Mouse (Mus musculus) MEL (cell line): ENCODE measurements around the gene Aplf. TPM values are rescaled to one million over a fixed set of nuclear protein-coding genes. Genes with fewer than 3 reads are reported as not detected.

ENCODE experiments used
- DNase-seq: peaks from one replicate; pipeline ENCODE4 v3.0.0; 2011; ENCODE audit warnings: low read depth, low spot score
- H3K27ac ChIP-seq: 2 replicates; pipeline ENCODE4 v1.5.1; 2012; ENCODE audit warnings: low read depth, mild to moderate bottlenecking, control low read depth, low read length, moderate library complexity; ENCODE audit not compliant: control insufficient read depth
- H3K27me3 ChIP-seq, 2 experiments: fragments of 150-350 bp in 1 of 2; sonication (generic) in 1 of 2; 2 replicates each; pipeline ENCODE4 v1.6.1; 2012; ENCODE audit warnings: low read length in 2 of 2, mild to moderate bottlenecking in 2 of 2, improper control_type of control experiment in 1 of 2, moderate library complexity in 1 of 2; ENCODE audit not compliant: insufficient read depth in 2 of 2, control insufficient read depth in 1 of 2
- H3K36me3 ChIP-seq, 2 experiments: 2 replicates each; pipeline ENCODE4 v1.6.1; 2012 to 2014; ENCODE audit warnings: low read length in 2 of 2, improper control_type of control experiment in 1 of 2, inconsistent platforms in 1 of 2, mild to moderate bottlenecking in 1 of 2; ENCODE audit not compliant: insufficient read depth in 2 of 2, control insufficient read depth in 1 of 2
- H3K4me1 ChIP-seq, 2 experiments: fragments of 150-350 bp in 1 of 2; sonication (generic) in 1 of 2; 2 replicates each; pipeline ENCODE4 v1.6.1; 2012; ENCODE audit warnings: low read length in 2 of 2, improper control_type of control experiment in 1 of 2, mild to moderate bottlenecking in 1 of 2; ENCODE audit not compliant: insufficient read depth in 2 of 2, control insufficient read depth in 1 of 2
- H3K4me3 ChIP-seq, 2 experiments: fragments of 150-350 bp in 1 of 2; sonication (generic) in 1 of 2; 2 replicates each; pipeline ENCODE4 v1.5.1; 2012; ENCODE audit warnings: low read depth in 2 of 2, low read length in 2 of 2, mild to moderate bottlenecking in 2 of 2, moderate library complexity in 2 of 2, control low read depth in 1 of 2, improper control_type of control experiment in 1 of 2; ENCODE audit not compliant: control insufficient read depth in 1 of 2, insufficient read depth in 1 of 2
- H3K79me2 ChIP-seq: 2 replicates; pipeline ENCODE4 v1.6.1; 2012; ENCODE audit warnings: mild to moderate bottlenecking, low read length, moderate library complexity; ENCODE audit not compliant: control insufficient read depth, poor library complexity, insufficient read depth
- H3K9ac ChIP-seq: 2 replicates; pipeline ENCODE4 v1.6.1; 2012; ENCODE audit warnings: low read depth, mild to moderate bottlenecking, control low read depth, low read length, moderate library complexity; ENCODE audit not compliant: control insufficient read depth, poor library complexity, severe bottlenecking
- H3K9me3 ChIP-seq: fragments of 150-350 bp; sonication (generic); replicated peaks from 2 replicates; pipeline ENCODE4 v1.6.1; 2012; ENCODE audit warnings: mild to moderate bottlenecking, low read length, improper control_type of control experiment, moderate library complexity; ENCODE audit not compliant: insufficient read depth
- BHLHE40 ChIP-seq: IDR thresholded peaks from 2 replicates; pipeline ENCODE4 v1.6.1; 2012; ENCODE audit warnings: low read depth, mild to moderate bottlenecking, inconsistent platforms, low read length, improper control_type of control experiment, borderline replicate concordance
- CHD1 ChIP-seq: IDR thresholded peaks from 2 replicates; pipeline ENCODE4 v1.6.1; 2012; ENCODE audit warnings: low read depth, mild to moderate bottlenecking, inconsistent platforms, low read length, improper control_type of control experiment
- CHD2 ChIP-seq: IDR thresholded peaks from 2 replicates; pipeline ENCODE4 v1.6.1; 2011; ENCODE audit warnings: low read length, improper control_type of control experiment
- CTCF ChIP-seq, 3 experiments: IDR thresholded peaks in 2 of 3; conservative IDR thresholded peaks in 1 of 3; 2 replicates each; pipeline ENCODE4 v1.5.1; 2011 to 2012; ENCODE audit warnings: low read length in 3 of 3, low read depth in 2 of 3, mild to moderate bottlenecking in 2 of 3, improper control_type of control experiment in 1 of 3, inconsistent platforms in 1 of 3, mixed read lengths in 1 of 3, moderate library complexity in 1 of 3; ENCODE audit not compliant: control insufficient read depth in 1 of 3, insufficient read depth in 1 of 3, poor library complexity in 1 of 3, severe bottlenecking in 1 of 3
- E2F4 ChIP-seq: IDR thresholded peaks from 2 replicates; pipeline ENCODE4 v1.6.1; 2011; ENCODE audit warnings: low read depth, low read length, improper control_type of control experiment, borderline replicate concordance
- ELF1 ChIP-seq: IDR thresholded peaks from 2 replicates; pipeline ENCODE4 v1.6.1; 2014; ENCODE audit warnings: low read depth, mild to moderate bottlenecking, inconsistent platforms, low read length, improper control_type of control experiment, moderate library complexity
- EP300 ChIP-seq, 2 experiments: IDR thresholded peaks; 2 replicates each; pipeline ENCODE4 v1.6.1; 2011; ENCODE audit warnings: improper control_type of control experiment in 2 of 2, low read length in 2 of 2, low read depth in 1 of 2, mild to moderate bottlenecking in 1 of 2
- ETS1 ChIP-seq: IDR thresholded peaks from 2 replicates; pipeline ENCODE4 v1.6.1; 2012; ENCODE audit warnings: low read depth, mild to moderate bottlenecking, inconsistent platforms, low read length, improper control_type of control experiment, moderate library complexity
- GABPA ChIP-seq: IDR thresholded peaks from 2 replicates; pipeline ENCODE4 v1.6.1; 2012; ENCODE audit warnings: low read depth, mild to moderate bottlenecking, inconsistent platforms, low read length, improper control_type of control experiment, moderate library complexity
- GATA1 ChIP-seq: IDR thresholded peaks from 2 replicates; pipeline ENCODE4 v1.6.1; 2011; ENCODE audit warnings: low read depth, low read length, improper control_type of control experiment
- HCFC1 ChIP-seq: IDR thresholded peaks from 2 replicates; pipeline ENCODE4 v1.6.1; 2012; ENCODE audit warnings: low read depth, mild to moderate bottlenecking, inconsistent platforms, low read length, improper control_type of control experiment, moderate library complexity
- JUND ChIP-seq: IDR thresholded peaks from 2 replicates; pipeline ENCODE4 v1.6.1; 2011; ENCODE audit warnings: low read depth, mild to moderate bottlenecking, improper control_type of control experiment, low read length
- KAT2A ChIP-seq: conservative IDR thresholded peaks from 2 replicates; pipeline ENCODE4 v1.6.1; 2012; ENCODE audit warnings: low read depth, low read length, improper control_type of control experiment, inconsistent platforms
- MAFK ChIP-seq: IDR thresholded peaks from 2 replicates; pipeline ENCODE4 v1.6.1; 2011; ENCODE audit warnings: low read depth, mild to moderate bottlenecking, low read length, improper control_type of control experiment, borderline replicate concordance
- MAX ChIP-seq: IDR thresholded peaks from 2 replicates; pipeline ENCODE4 v1.6.1; 2011; ENCODE audit warnings: low read length, improper control_type of control experiment
- MAZ ChIP-seq: IDR thresholded peaks from 2 replicates; pipeline ENCODE4 v1.6.1; 2012; ENCODE audit warnings: low read depth, mild to moderate bottlenecking, inconsistent platforms, low read length, improper control_type of control experiment
- MEF2A ChIP-seq: IDR thresholded peaks from 2 replicates; pipeline ENCODE4 v1.6.1; 2014; ENCODE audit warnings: low read depth, mild to moderate bottlenecking, inconsistent platforms, low read length, improper control_type of control experiment; ENCODE audit not compliant: poor library complexity, insufficient replicate concordance, severe bottlenecking; ENCODE audit errors: extremely low read depth
- MYB ChIP-seq: IDR thresholded peaks from 2 replicates; pipeline ENCODE4 v1.6.1; 2011; ENCODE audit warnings: mild to moderate bottlenecking, low read depth, low read length, improper control_type of control experiment
- MYC ChIP-seq: IDR thresholded peaks from 2 replicates; pipeline ENCODE4 v1.6.1; 2011; ENCODE audit warnings: low read depth, mild to moderate bottlenecking, low read length, improper control_type of control experiment, moderate library complexity
- NELFE ChIP-seq: IDR thresholded peaks from 2 replicates; pipeline ENCODE4 v1.6.1; 2011; ENCODE audit warnings: low read depth, low read length, improper control_type of control experiment
- NRF1 ChIP-seq: IDR thresholded peaks from 2 replicates; pipeline ENCODE4 v1.6.1; 2014; ENCODE audit warnings: low read depth, mild to moderate bottlenecking, inconsistent platforms, low read length, improper control_type of control experiment, moderate library complexity; ENCODE audit not compliant: poor library complexity, insufficient read depth, severe bottlenecking
- POLR2AphosphoS2 ChIP-seq: IDR thresholded peaks from 2 replicates; pipeline ENCODE4 v1.6.1; 2011; ENCODE audit warnings: low read length, improper control_type of control experiment
- RAD21 ChIP-seq: IDR thresholded peaks from 2 replicates; pipeline ENCODE4 v1.6.1; 2011; ENCODE audit warnings: mild to moderate bottlenecking, low read depth, low read length, improper control_type of control experiment
- RCOR1 ChIP-seq: IDR thresholded peaks from 2 replicates; pipeline ENCODE4 v1.6.1; 2012; ENCODE audit warnings: low read depth, mild to moderate bottlenecking, inconsistent platforms, low read length, improper control_type of control experiment
- SMC3 ChIP-seq: IDR thresholded peaks from 2 replicates; pipeline ENCODE4 v1.6.1; 2011; ENCODE audit warnings: low read depth, low read length, improper control_type of control experiment
- TAL1 ChIP-seq: IDR thresholded peaks from 2 replicates; pipeline ENCODE4 v1.6.1; 2012; ENCODE audit warnings: mild to moderate bottlenecking, inconsistent platforms, low read length, moderate library complexity, mixed read lengths
- TCF12 ChIP-seq: IDR thresholded peaks from 2 replicates; pipeline ENCODE4 v1.6.1; 2014; ENCODE audit warnings: low read depth, mild to moderate bottlenecking, inconsistent platforms, low read length, improper control_type of control experiment, moderate library complexity
- UBTF ChIP-seq: IDR thresholded peaks from 2 replicates; pipeline ENCODE4 v1.6.1; 2012; ENCODE audit warnings: low read depth, mild to moderate bottlenecking, inconsistent platforms, low read length, improper control_type of control experiment, moderate library complexity, borderline replicate concordance; ENCODE audit not compliant: insufficient read depth
- USF2 ChIP-seq, 2 experiments: IDR thresholded peaks; 2 replicates each; pipeline ENCODE4 v1.6.1; 2011 to 2012; ENCODE audit warnings: improper control_type of control experiment in 2 of 2, low read length in 2 of 2, borderline replicate concordance in 1 of 2, inconsistent platforms in 1 of 2, low read depth in 1 of 2, mild to moderate bottlenecking in 1 of 2; ENCODE audit not compliant: insufficient read depth in 1 of 2
- ZC3H11A ChIP-seq: IDR thresholded peaks from 2 replicates; pipeline ENCODE4 v1.6.1; 2012; ENCODE audit warnings: low read depth, mild to moderate bottlenecking, inconsistent platforms, low read length, improper control_type of control experiment
- ZKSCAN1 ChIP-seq: IDR thresholded peaks from 2 replicates; pipeline ENCODE4 v1.6.1; 2012; ENCODE audit warnings: low read depth, mild to moderate bottlenecking, inconsistent platforms, low read length, improper control_type of control experiment, moderate library complexity
- ZMIZ1 ChIP-seq: IDR thresholded peaks from 2 replicates; pipeline ENCODE4 v1.6.1; 2012; ENCODE audit warnings: low read depth, mild to moderate bottlenecking, inconsistent platforms, low read length, improper control_type of control experiment, moderate library complexity
- ZNF384 ChIP-seq: IDR thresholded peaks from 2 replicates; pipeline ENCODE4 v1.6.1; 2012; ENCODE audit warnings: low read depth, mild to moderate bottlenecking, inconsistent platforms, low read length, improper control_type of control experiment
- polyA plus RNA-seq, 2 experiments: library from polyadenylated mRNA; stranded (reverse) in 1 of 2; unstranded in 1 of 2; fragments of >175 nt in 1 of 2; fragments of >200 nt in 1 of 2; gene quantifications; 2 replicates each; pipeline versions ENCODE4 v1.2.1 to v1.2.4; 2012; ENCODE audit warnings: low replicate concordance in 2 of 2, low read depth in 1 of 2; ENCODE audit not compliant: insufficient read length in 2 of 2, insufficient read depth in 1 of 2, missing spikeins in 1 of 2
- total RNA-seq: library from RNA; depleted of rRNA; stranded (reverse); fragments of 300-350 nt; gene quantifications from 2 replicates; pipeline ENCODE4 v1.2.3, GENCODE M21; 2012

The Aplf gene
- total and polyA plus RNA-seq, 3 experiments = 12.6 to 20.3 TPM; not detected in 1

DNA sequence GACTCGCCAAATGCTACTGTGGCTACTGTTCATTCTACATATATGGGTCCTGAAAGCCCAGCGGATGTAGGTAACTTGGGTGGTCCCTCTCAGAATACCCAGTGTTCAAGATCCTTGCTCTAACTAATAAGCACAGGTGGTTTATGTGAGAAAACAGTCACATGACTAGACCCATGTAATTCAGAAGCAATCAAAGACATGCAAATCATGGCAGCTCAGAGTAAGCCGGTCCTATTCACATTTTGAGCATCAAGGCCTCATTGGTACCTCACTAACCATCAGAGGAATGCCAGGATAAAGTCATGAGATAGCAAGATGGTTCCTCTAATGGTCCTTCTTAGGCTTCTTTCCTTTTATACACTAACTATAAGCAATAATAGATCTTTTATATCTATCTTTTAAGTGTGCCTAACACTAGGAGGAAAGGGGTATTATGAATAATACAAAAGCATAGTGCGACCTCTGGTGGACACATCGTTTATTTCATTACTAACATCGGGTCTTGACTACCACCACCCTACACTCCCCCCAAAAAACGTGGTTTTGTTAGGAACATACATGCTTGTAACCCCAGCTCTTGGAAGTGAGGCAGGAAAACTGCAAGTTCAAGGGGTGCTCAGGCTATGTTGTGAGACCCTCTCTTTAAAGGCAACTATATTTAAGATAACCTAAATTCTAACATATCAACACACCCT is 2.0 kb downstream of the Aplf start (continued):
- TF ChIP-seq ZKSCAN1 (no peak), SMC3 (peak; percentile 77), MAZ (no peak)
- TF ChIP-seq, all 39 proteins: peak for 11

GRCm38 (mm10) chr6:87668733-87669132 is 3.3 kb downstream of the Aplf start:
- peak; percentile 83 for DNase-seq
- peaks cover 7% of the 10 kb centered on the region for H3K79me2 ChIP-seq
- H3K9me3 ChIP-seq = no peaks in the 10 kb centered on the region
- H3K36me3 ChIP-seq = peaks cover 0 to 41% of the 10 kb centered on the region in 2 experiments; a peak in 2 of 4 replicates
- H3K4me1 ChIP-seq = peaks cover 15 to 26% of the 10 kb centered on the region in 2 experiments
- peak overlapping the region; percentile 98 for H3K27ac ChIP-seq
- peak overlapping the region; percentile 58 for H3K9ac ChIP-seq
- no peaks in the 10 kb centered on the region for H3K27me3 ChIP-seq
- peak overlapping the region in 1 of 2 experiments; percentile 62; a peak in 2 of 4 replicates for H3K4me3 ChIP-seq
- TF ChIP-seq MYC (peak; percentile 82; the same call in 1 of the 2 replicates), BHLHE40 (peak; percentile 42; the same call in 1 of the 2 replicates), ZNF384 (peak; percentile 97), MAZ (no peak), MAFK (no peak), SMC3 (no peak), RCOR1 (peak; percentile 48; the same call in 1 of the 2 replicates), NELFE (no peak), GATA1 (peak; percentile 89), ETS1 (peak; percentile 92), TAL1 (no peak; the same call in 1 of the 2 replicates), ELF1 (no peak), ZC3H11A (no peak), USF2 (IDR thresholded peaks at IDR 0.05; ENCODE audit: borderline replicate concordance in 1 of 2, insufficient read depth in 1 of 2, low read depth in 1 of 2, low read length in 2 of 2) (no peak), NRF1 (no peak), GABPA (no peak), MYB (peak; percentile 89), MAX (no peak; the same call in 1 of the 2 replicates), POLR2AphosphoS2 (no peak), UBTF (no peak), CHD1 (no peak), MEF2A (no peak), EP300 (IDR thresholded peaks at IDR 0.05; ENCODE audit: low read depth in 1 of 2, low read length in 2 of 2) (peak; percentile 84 to 93), JUND (no peak), E2F4 (no peak), KAT2A (no peak), CTCF (IDR thresholded peaks at IDR 0.05 in 2 of 3, conservative IDR thresholded peaks at IDR 0.05 in 1 of 3; ENCODE audit: control insufficient read depth in 1 of 3, insufficient read depth in 1 of 3, low read depth in 2 of 3, low read length in 3 of 3, poor library complexity in 1 of 3, severe bottlenecking in 1 of 3) (no peak), CHD2 (peak; percentile 64), RAD21 (no peak), ZMIZ1 (no peak), HCFC1 (no peak), TCF12 (peak; percentile 79), ZKSCAN1 (no peak)
